Mouse (Mus musculus) heart, postnatal 0 days (tissue): ENCODE measurements around the gene Rab31. TPM values are rescaled to one million over a fixed set of nuclear protein-coding genes. Genes with fewer than 3 reads are reported as not detected.

Experiments used
- ATAC-seq: fragments of 200-750 bp; cut with Nextera tagmentation; 2 replicates; pipeline ENCODE4 v1.8.0; 2017; ENCODE audit warnings: low read depth, moderate number of reproducible peaks, moderate library complexity; ENCODE audit not compliant: insufficient read depth
- DNase-seq: peaks from one replicate; pipeline ENCODE4 v3.0.0-alpha.2; 2016; ENCODE audit warnings: low spot score
- H3K27ac ChIP-seq: fragments of 300-500 bp; sonication (generic); 2 replicates; pipeline ENCODE4 v1.5.1; 2014; ENCODE audit warnings: low read depth, mild to moderate bottlenecking
- H3K27me3 ChIP-seq: fragments of 300-500 bp; sonication (generic); 2 replicates; pipeline ENCODE4 v1.6.1; 2014; ENCODE audit warnings: low read length, mixed read lengths; ENCODE audit not compliant: control insufficient read depth, insufficient read depth
- H3K36me3 ChIP-seq: fragments of 300-500 bp; sonication (generic); replicated peaks from 2 replicates; pipeline ENCODE4 v1.6.1; 2014; ENCODE audit warnings: low read length, mixed read lengths; ENCODE audit not compliant: control insufficient read depth, insufficient read depth
- H3K4me1 ChIP-seq: fragments of 300-500 bp; sonication (generic); 2 replicates; pipeline ENCODE4 v1.6.1; 2014; ENCODE audit warnings: antibody characterized with exemption; ENCODE audit not compliant: control insufficient read depth, insufficient read depth
- H3K4me2 ChIP-seq: fragments of 300-500 bp; sonication (generic); 2 replicates; pipeline ENCODE4 v1.6.1; 2014; ENCODE audit warnings: low read depth, mild to moderate bottlenecking, low read length, moderate library complexity
- H3K4me3 ChIP-seq: fragments of 300-500 bp; sonication (generic); 2 replicates; pipeline ENCODE4 v1.5.1; 2014; ENCODE audit warnings: low read depth, low read length
- H3K9ac ChIP-seq: fragments of 300-500 bp; sonication (generic); replicated peaks from 2 replicates; pipeline ENCODE4 v1.6.1; 2014; ENCODE audit warnings: low read depth, low read length, mixed read lengths
- H3K9me3 ChIP-seq: fragments of 300-500 bp; sonication (generic); replicated peaks from 2 replicates; pipeline ENCODE4 v1.6.1; 2016; ENCODE audit warnings: low read length; ENCODE audit not compliant: control insufficient read depth
- CTCF ChIP-seq: IDR thresholded peaks from 2 replicates; pipeline ENCODE4 v1.5.1; 2016; ENCODE audit warnings: antibody characterized with exemption, control low read depth, low read depth
- EP300 ChIP-seq: IDR thresholded peaks from 2 replicates; pipeline ENCODE4 v1.6.1; 2016; ENCODE audit warnings: antibody characterized with exemption, low read depth
- WGBS: fragments of 180-500 bp; shearing (Covaris S2); extraction: QIAGEN DNeasy Blood & Tissue Kit; methylation state at CpG from one replicate; pipeline ENCODE4 v1.1.7; 2014; 5-methylcytosine and 5-hydroxymethylcytosine counted together
- polyA plus RNA-seq: library from polyadenylated mRNA; unstranded; fragments of >200 nt; fragmentation: Nextera tagmentation; extraction: Ambion mirVana; gene quantifications from 2 replicates; pipeline ENCODE4 v1.2.1, GENCODE M21; 2015
- total RNA-seq: library from RNA; depleted of rRNA; stranded (reverse); fragments of >200 nt; gene quantifications from 2 replicates; pipeline ENCODE4 v1.2.3, GENCODE M21; 2014; ENCODE audit warnings: low replicate concordance

Gene Rab31
- total and polyA plus RNA-seq, 2 experiments from 2014 or later: 22.5 to 44.1 TPM

DNA sequence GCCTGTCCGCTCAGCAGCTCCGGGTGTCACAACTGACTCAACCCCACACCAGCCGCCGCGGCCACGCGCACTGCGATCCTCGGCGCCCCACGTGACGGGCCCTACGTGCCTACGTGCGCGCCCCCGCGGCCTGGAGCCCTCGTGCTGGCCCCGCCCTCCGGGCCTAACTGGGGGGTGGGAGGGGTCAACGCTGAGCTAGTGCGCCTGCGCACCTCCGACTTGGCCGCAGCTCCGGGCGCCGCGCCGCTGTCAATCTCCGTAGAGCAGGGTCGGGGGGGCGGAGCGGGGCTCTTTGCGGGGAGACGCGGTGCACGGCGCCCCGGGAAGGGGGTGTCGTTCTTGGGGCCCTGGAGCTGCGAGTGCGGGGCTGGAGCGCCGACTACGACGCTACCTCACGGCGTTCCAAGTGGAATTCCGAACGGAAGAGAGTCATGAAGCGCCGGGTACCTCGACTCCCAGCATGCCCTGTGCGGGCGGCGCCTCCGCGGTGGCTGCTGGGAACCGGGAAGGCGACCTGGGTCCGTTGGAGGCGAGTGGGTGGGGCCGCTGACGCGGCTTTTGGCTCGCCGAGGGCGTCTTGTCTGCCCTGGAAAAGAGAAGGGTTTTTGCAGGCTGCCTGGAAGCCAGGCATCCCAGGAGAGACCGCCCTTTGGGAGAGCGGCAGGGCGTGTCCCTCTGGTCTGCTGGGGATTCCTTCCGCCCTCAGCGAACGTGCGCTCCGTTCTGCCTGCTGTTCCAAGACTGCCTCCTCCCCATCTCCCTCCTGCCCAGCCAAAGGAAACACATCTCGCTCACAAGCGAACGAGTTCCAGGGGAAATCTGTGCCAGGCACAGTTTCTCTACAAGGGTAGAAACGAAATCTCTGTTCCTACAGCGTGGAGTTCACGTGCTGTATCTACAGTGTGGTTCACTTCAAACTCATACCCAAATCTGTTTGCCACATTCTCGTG, 158.8 kb downstream of the Rab31 start, which contains the start of gene Vapa:
Gene Vapa, minus strand, starts transcription at position 93 of the 950 bp plus-strand sequence.
- Histone ChIP-seq H3K36me3 (no peaks in the 10 kb centered on the region), H3K4me3 (peak within 1 kb of the TSS; percentile 91), H3K27me3 (no peaks in the 10 kb centered on the region), H3K27ac (peak within 1 kb of the TSS; percentile 98), H3K4me1 (peaks cover 22% of the 10 kb centered on the region), H3K9ac (peak within 1 kb of the TSS; percentile 99), H3K4me2 (peak within 1 kb of the TSS; percentile 67), H3K9me3 (no peaks in the 10 kb centered on the region)
- TF ChIP-seq EP300 (peak; percentile 89), CTCF (no peak)
- DNase-seq (peak; percentile 96), ATAC-seq (peak; percentile 92)
- WGBS: under 1% methylated on average over 84 of the region's 85 CpGs

GRCm38 (mm10) chr17:65613142-65613462, 159.4 kb downstream of the Rab31 start:
- TF ChIP-seq EP300 (no peak), CTCF (no peak)
- H3K36me3 ChIP-seq: no peaks in the 10 kb centered on the region
- H3K27ac ChIP-seq: peak overlapping the region; percentile 98
- no peaks in the 10 kb centered on the region for H3K9me3 ChIP-seq
- ATAC-seq (peak; percentile 32), DNase-seq (no peak)
- no peaks in the 10 kb centered on the region for H3K27me3 ChIP-seq
- H3K4me1 ChIP-seq: peaks cover 29% of the 10 kb centered on the region
- peak overlapping the region; percentile 67; the same call in 1 of the 2 replicates for H3K4me2 ChIP-seq
- 0% methylated on average over 18 of the region's 42 CpGs for WGBS
- peak overlapping the region; percentile 91 for H3K4me3 ChIP-seq
- peak overlapping the region; percentile 99 for H3K9ac ChIP-seq

DNA sequence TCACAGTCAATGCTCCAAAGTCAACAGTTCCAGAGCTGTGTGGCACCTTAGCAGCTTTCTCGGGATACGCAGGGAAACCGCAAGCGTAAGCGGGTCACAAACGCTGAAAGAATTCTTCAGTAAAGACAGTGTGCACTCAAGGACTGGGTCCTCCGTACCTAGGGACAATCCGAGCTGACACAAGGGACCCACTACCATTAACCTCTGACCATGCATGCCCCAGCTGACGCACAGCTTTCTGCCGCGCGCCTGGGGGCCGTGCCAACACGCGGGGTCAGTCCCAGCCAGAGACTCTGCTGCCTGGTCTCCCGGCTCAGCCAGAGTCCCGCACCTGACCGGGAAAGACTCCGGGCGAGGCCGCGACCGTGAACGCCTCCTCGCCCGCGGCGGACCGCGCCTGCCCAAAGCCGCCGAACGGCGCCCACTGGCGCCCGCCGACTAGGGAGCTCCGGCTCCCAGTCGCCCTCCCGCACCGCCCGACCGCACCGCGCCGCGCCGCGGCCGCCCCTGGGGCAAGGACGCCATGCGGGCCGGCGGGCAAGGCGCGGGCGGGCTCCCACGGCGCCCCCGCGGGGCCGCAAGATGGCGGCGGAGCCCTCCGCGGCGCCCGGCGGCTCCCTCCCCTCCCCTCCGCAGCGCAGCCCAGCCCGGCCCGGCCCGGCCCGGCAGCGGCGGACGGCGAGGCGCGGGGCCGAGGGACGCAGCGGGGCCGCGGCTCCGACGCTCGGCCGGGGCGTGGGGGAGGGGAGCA, 160.0 kb downstream of the Rab31 start:
- peak overlapping the region; percentile 91 for H3K4me3 ChIP-seq
- H3K36me3 ChIP-seq: no peaks in the 10 kb centered on the region
- TF ChIP-seq CTCF: no peak
- no peak for TF ChIP-seq EP300
- peak overlapping the region; percentile 99 for H3K9ac ChIP-seq
- no peaks in the 10 kb centered on the region for H3K27me3 ChIP-seq
- H3K9me3 ChIP-seq: no peaks in the 10 kb centered on the region
- peak overlapping the region; percentile 67 for H3K4me2 ChIP-seq
- ATAC-seq (peak; percentile 16), DNase-seq (peak; percentile 28)
- WGBS: under 1% methylated on average over 59 of the region's 91 CpGs
- peaks cover 34% of the 10 kb centered on the region for H3K4me1 ChIP-seq
- peak overlapping the region; percentile 98 for H3K27ac ChIP-seq

- Histone ChIP-seq H3K27ac (no peak overlapping the region), H3K4me1 (peaks cover 41% of the 10 kb centered on the region), H3K9ac (peak overlapping the region; percentile 99), H3K36me3 (no peaks in the 10 kb centered on the region), H3K9me3 (no peaks in the 10 kb centered on the region), H3K4me3 (peak overlapping the region; percentile 91), H3K27me3 (no peaks in the 10 kb centered on the region), H3K4me2 (peak overlapping the region; percentile 67)
- DNase-seq (no peak), ATAC-seq (no peak)
- 1% methylated on average over 4 of the region's 4 CpGs for WGBS
- TF ChIP-seq CTCF (no peak), EP300 (no peak)
These were observed 160.8 kb downstream of the Rab31 start for GRCm38 (mm10) chr17:65611721-65612120.

DNA sequence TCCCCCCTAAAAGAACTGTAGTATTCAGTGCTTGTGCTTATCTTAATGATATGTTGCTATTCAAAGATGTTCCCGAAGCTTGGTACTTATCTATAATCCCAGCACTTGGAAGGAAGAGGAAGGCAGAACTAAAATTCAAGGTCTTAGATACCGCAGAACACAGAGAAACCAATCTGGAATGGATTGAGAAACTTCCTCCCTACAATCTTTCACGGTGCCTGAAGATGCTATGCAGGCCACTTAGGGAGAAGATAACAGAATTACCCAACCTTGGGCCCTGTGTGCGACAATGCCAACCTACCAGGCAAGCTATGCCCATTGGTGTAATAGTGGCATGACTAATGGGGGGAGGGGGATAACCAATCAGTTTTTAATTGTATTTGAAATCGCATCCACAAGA, 163.8 kb downstream of the Rab31 start:
- H3K4me2 ChIP-seq: 0 out of 2 replicates have a peak overlapping the region, but pooled peaks have one; percentile 22
- TF ChIP-seq CTCF (no peak), EP300 (no peak)
- H3K27me3 ChIP-seq: no peaks in the 10 kb centered on the region
- no peaks in the 10 kb centered on the region for H3K9me3 ChIP-seq
- H3K4me3 ChIP-seq: no peak overlapping the region
- no peak for DNase-seq
- no peak overlapping the region for H3K9ac ChIP-seq
- H3K4me1 ChIP-seq: peaks cover 62% of the 10 kb centered on the region
- no peak overlapping the region for H3K27ac ChIP-seq
- H3K36me3 ChIP-seq: no peaks in the 10 kb centered on the region
- 26% methylated on average over 5 of the region's 5 CpGs for WGBS
- ATAC-seq: no peak
